Mouse (Mus musculus) limb, embryonic 12.5 days (tissue): ENCODE results near the gene Tbc1d16. TPM values are rescaled to one million over a fixed set of nuclear protein-coding genes. Genes with fewer than 3 reads are reported as not detected.

ENCODE experiments used
- ATAC-seq: fragments of 200-750 bp; cut with Nextera tagmentation; 2 replicates; pipeline ENCODE4 v1.8.0; 2017; ENCODE audit warnings: low read depth, moderate TSS enrichment; ENCODE audit not compliant: insufficient number of reproducible peaks, insufficient read depth, low FRiP score, low TSS enrichment
- H3K27ac ChIP-seq: fragments of 300-500 bp; sonication (generic); 2 replicates; pipeline ENCODE4 v1.5.1; 2016; ENCODE audit warnings: mild to moderate bottlenecking, moderate library complexity
- H3K27me3 ChIP-seq: fragments of 300-500 bp; sonication (generic); 2 replicates; pipeline ENCODE4 v1.6.1; 2016; ENCODE audit warnings: mild to moderate bottlenecking, moderate library complexity
- H3K36me3 ChIP-seq: fragments of 300-500 bp; sonication (generic); 2 replicates; pipeline ENCODE4 v1.6.1; 2016; ENCODE audit warnings: mild to moderate bottlenecking, moderate library complexity
- H3K4me1 ChIP-seq: fragments of 300-500 bp; sonication (generic); replicated peaks from 2 replicates; pipeline ENCODE4 v1.6.1; 2016
- H3K4me2 ChIP-seq: fragments of 300-500 bp; sonication (generic); 2 replicates; pipeline ENCODE4 v1.6.1; 2016; ENCODE audit warnings: mild to moderate bottlenecking, moderate library complexity
- H3K4me3 ChIP-seq: fragments of 300-500 bp; sonication (generic); replicated peaks from 2 replicates; pipeline ENCODE4 v1.5.1; 2016; ENCODE audit warnings: mild to moderate bottlenecking
- H3K9ac ChIP-seq: fragments of 300-500 bp; sonication (generic); replicated peaks from 2 replicates; pipeline ENCODE4 v1.6.1; 2016; ENCODE audit warnings: mild to moderate bottlenecking, moderate library complexity
- H3K9me3 ChIP-seq: fragments of 300-500 bp; sonication (generic); 2 replicates; pipeline ENCODE4 v1.6.1; 2016; ENCODE audit warnings: mild to moderate bottlenecking, moderate library complexity
- WGBS: fragments of 180-500 bp; shearing (Covaris S2); methylation state at CpG from one replicate; pipeline ENCODE4 v1.1.7; 2016; 5-methylcytosine and 5-hydroxymethylcytosine counted together
- polyA plus RNA-seq: library from polyadenylated mRNA; unstranded; fragments of >200 nt; fragmentation: Nextera tagmentation; extraction: Ambion mirVana; gene quantifications from 2 replicates; pipeline ENCODE4 v1.2.1, GENCODE M21; 2016

The Tbc1d16 gene
- polyA plus RNA-seq, 1 experiment from 2014 or later, result 22.2 TPM

DNA sequence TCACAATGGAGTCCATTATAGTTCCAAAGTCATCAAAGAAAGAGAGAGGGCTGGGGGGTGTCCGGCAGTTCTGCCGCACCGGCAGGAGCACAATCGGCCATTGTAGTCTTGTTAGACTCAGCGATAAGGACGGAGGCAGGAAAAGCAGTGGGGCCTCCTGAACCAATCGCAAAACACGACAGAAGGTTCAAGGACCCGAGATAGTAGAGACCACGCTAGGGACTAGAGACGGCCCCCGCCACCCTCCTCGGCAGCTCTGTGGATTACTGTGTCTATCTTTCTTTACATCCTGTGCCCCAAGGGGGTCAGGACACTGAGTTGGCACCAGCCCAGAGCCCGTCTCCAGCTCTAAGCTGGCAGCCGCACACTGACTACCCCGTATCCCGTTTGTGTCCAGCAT lies 93.7 kb downstream of the Tbc1d16 start:
- no peak for ATAC-seq

DNA sequence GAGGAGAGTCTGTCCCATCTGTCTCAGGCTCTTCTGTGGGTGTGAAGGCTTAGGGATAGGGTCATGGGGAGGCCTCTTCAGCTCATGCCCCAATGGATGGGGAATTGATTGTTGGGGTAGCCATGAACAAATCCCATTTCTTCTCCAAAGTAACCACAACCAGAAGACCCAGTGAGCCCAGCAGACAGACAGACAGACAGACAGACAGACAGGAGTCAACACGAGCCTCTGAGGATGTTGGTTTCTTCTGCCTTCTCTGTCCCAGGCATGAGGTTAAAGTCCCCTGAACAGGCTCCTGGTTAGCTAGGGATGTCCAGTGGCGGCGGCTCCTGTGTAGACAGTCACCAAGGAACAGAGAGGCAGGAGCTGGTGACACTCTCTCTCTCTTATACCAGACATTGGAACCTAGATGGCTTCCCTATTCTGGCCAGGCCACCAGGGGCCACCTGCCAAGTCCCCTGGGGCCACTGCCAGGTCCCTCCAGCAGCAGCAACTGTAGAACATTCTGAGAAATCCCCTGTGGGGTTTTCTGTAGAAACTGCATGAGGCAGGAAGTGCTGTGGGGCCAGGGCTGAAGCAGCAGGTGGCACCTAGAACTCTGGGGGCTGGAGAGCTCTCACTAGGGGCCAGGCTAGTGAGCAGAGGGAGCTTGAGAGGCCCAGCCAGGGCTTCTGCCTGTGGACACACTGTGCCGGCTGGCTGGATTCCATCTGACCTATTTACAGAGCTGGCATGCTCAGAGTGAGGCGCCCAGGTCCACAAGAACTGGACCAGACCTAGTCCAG lies 94.7 kb downstream of the Tbc1d16 start:
- no peak overlapping the region for H3K4me2 ChIP-seq
- no peaks in the 10 kb centered on the region for H3K9me3 ChIP-seq
- H3K36me3 ChIP-seq, result no peaks in the 10 kb centered on the region
- no peak overlapping the region for H3K9ac ChIP-seq
- 71% methylated on average over 5 of the region's 5 CpGs for WGBS
- H3K4me3 ChIP-seq, result no peak overlapping the region
- H3K4me1 ChIP-seq, result peaks cover 40% of the 10 kb centered on the region
- no peak for ATAC-seq
- H3K27me3 ChIP-seq, result peaks cover 30% of the 10 kb centered on the region
- H3K27ac ChIP-seq, result 0 out of 2 replicates have a peak overlapping the region, but pooled peaks have one; percentile 12

More for the DNA sequence above, 93.7 kb downstream of the Tbc1d16 start:
- WGBS, result 63% methylated on average over 17 of the region's 17 CpGs
- Histone ChIP-seq H3K9me3 (no peaks in the 10 kb centered on the region), H3K36me3 (no peaks in the 10 kb centered on the region), H3K4me3 (no peak overlapping the region), H3K27ac (no peak overlapping the region), H3K9ac (no peak overlapping the region; the same call in 1 of the 2 replicates), H3K27me3 (peaks cover 22% of the 10 kb centered on the region; the same call in 1 of the 2 replicates), H3K4me2 (no peak overlapping the region), H3K4me1 (peaks cover 31% of the 10 kb centered on the region)

DNA sequence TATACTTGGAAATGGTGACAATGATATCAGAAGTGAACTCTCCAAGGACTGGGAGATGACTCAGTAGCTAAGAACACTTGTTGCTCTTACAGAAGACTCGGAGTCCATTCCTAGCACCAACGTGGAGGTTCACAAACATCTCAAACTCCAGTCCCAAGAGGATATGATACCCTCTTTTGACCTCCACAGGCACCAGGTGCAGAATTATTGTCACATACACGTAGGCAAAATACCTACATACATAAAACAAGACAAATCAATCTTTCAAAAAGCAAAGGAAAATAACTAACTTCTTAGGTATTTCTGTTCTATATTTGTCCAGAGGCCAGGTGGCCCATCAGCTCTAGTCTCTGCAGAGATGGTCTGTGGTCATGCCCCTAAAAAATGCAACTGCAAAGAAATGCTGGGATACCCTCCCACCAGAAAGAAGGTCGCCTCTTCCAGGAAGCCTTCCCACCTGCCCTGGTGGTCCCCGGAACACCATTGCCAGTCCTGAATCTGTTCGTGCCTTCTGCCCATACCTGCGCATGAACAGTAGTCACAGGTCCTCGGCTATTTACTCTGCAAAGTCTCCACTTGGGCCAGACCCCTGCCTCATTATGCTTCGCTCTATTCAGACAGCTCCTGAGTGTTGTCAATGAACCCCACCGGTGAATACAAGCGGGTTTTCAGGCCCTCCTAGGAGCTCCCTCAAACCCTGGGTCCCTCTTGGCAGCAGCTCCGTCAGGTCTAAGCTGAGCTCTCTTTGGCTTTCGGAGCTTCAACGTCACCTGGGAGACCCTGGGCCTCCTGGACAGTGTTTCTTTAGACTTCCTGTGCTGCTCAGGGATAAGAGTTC lies 95.9 kb downstream of the Tbc1d16 start:
- H3K4me2 ChIP-seq, result no peak overlapping the region
- 79% methylated on average over 14 of the region's 14 CpGs for WGBS
- no peak for ATAC-seq
- no peak overlapping the region for H3K27ac ChIP-seq
- no peak overlapping the region for H3K9ac ChIP-seq
- no peaks in the 10 kb centered on the region for H3K36me3 ChIP-seq
- no peaks in the 10 kb centered on the region for H3K9me3 ChIP-seq
- peaks cover 37% of the 10 kb centered on the region for H3K27me3 ChIP-seq
- peaks cover 52% of the 10 kb centered on the region for H3K4me1 ChIP-seq
- H3K4me3 ChIP-seq, result no peak overlapping the region

DNA sequence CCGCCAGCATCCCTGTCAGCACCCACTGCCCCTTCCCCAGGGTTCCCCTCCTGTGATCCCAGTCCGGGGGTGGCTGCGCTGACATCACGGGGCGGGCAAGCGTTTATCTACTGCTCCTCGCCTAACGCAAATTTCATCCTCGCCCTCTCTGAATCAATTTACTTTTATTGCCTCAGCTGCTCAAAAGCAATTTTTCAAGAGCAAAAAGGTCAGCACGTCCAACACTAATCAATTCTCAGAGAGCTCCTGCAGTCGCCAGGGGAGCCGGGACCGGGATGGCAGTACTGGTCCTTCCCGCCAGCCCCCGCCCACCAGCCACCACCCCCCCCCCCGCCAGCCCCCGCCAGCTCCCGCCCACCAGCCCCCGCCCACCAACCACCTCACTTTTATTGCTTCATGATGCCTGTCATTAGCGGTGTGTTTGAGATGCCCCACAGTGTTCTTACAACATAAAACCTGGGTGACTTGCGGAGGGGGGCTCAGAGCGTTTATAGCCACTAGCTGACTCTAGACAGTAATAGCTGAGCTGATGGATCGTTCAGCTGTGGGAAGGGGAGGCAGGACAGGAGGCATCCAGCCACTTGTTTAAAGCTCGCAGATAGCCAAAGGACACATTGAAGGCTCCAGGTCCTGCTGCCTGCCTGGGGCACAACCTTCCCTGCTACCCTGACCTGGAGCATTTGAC lies 98.1 kb downstream of the Tbc1d16 start:
- Histone ChIP-seq H3K9me3 (no peaks in the 10 kb centered on the region), H3K27ac (no peak overlapping the region), H3K9ac (no peak overlapping the region), H3K27me3 (peaks cover 38% of the 10 kb centered on the region), H3K4me2 (peak overlapping the region; percentile 56), H3K4me1 (peaks cover 74% of the 10 kb centered on the region), H3K36me3 (no peaks in the 10 kb centered on the region), H3K4me3 (peak overlapping the region; percentile 25)
- ATAC-seq, result no peak
- 6% methylated on average over 23 of the region's 24 CpGs for whole genome bisulfite sequencing

DNA sequence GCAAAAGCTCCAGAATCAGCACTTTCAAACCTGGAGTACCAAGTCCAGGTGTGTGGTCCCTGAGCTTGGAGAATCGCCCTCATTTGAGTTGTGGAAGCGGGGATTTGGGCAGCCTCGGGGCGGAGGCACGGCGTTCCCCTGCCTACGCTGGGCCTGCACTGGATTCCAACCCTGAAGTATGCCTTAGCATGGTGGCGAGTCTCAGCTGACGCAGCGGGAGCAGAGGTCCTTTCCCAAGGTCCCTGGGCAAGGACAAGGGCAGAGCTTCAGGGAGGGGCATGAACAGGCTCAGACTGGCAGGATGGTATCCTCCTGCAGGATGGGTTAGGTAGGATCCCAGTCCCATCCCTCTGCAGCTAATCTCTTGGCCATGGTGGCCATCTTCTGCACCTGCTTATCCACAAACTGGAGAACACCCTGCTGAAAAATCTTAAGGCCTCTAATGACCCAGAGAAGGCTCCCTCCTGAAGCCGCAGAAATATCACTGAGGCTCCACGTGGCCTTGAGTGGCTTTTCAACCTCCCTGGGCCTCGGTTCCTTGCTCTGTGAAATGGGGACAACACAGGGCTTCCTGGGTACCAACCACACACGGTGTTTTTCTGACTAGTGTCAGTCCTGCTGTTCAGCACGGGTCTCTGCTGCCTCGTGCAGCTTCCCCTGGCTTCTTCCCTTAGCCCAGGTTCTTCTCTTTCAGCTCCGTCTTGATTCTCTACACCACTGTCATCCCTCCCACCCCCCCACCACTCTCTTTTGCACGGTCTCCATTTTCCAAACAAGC lies 98.8 kb downstream of the Tbc1d16 start:
- 33% methylated on average over 18 of the region's 18 CpGs for WGBS
- Histone ChIP-seq H3K4me2 (peak overlapping the region; percentile 56), H3K9me3 (no peaks in the 10 kb centered on the region), H3K27ac (no peak overlapping the region), H3K4me1 (peaks cover 69% of the 10 kb centered on the region), H3K4me3 (peak overlapping the region; percentile 25), H3K27me3 (peaks cover 45% of the 10 kb centered on the region), H3K36me3 (no peaks in the 10 kb centered on the region), H3K9ac (no peak overlapping the region)
- no peak for ATAC-seq

DNA sequence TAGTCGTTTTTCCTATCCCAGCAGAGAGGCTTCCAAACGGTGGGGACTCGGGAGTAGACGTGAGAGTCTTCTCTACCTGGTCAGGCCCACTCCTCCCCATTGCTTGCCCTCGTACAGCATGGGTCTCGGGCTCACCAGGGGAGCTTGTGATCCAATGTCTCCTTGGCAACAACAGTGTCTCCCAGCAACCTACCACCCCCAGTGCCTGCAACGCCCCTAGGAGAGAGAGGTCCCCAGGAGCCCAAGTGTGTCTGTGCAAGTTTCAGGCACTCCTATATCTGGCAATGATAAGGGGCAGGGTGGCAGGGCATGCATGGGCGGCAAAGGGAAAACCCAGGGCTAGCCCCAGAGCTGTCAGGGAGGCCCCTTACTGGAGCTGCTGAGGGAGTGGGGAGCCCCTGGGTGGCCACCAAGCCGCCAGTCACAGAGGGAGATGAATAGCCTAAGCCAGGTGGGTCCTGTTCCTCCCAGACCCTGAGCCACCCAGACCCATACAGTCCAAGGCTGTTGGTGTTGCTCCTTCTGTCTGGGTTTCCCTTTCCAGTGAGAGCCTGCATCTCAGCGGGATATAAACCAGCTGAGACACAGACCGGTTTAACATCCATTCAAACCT lies 99.5 kb downstream of the Tbc1d16 start:
- peaks cover 62% of the 10 kb centered on the region for H3K4me1 ChIP-seq
- H3K4me3 ChIP-seq, result no peak overlapping the region
- H3K9me3 ChIP-seq, result no peaks in the 10 kb centered on the region
- no peak for ATAC-seq
- H3K36me3 ChIP-seq, result no peaks in the 10 kb centered on the region
- peaks cover 45% of the 10 kb centered on the region for H3K27me3 ChIP-seq
- no peak overlapping the region for H3K9ac ChIP-seq
- no peak overlapping the region for H3K27ac ChIP-seq
- 45% methylated on average over 11 of the region's 11 CpGs for WGBS
- no peak overlapping the region for H3K4me2 ChIP-seq

DNA sequence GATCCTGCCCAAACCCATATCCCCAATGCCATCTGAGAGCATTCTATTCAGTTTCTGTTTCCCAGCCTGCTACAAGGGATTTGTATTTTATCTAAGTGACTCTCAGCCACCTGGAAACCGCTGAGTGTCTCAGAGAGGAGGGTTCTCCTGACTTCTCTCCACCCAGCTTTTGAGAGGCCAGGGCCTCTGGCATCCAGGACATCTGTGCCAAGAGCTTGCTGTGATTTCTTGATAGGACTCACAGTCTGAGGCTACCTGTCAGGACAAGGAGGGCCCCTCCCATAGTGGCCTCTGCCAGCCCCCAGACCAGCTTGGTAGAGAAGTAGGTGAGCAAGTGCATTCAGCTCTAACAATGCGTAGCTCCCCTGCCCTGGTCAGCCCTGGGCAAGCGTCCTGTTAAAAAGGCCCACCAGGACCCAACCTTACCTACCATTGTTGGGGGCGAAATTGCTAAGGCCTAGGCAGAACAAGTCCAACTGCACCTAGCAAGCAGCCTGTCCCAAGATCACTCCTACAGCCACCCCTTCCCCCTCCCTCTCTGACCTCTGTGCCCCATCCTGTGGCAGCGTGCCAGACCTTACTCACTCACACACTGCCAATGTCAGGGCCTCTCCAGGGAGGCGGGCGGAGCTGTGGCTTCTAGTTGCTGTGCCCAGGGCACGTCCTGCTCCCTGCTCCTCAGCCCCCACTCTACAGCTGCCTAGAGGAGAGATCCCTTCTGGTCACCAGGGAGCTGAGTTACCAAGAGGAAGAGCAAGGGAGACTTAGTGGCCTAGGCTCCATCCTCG lies 100.4 kb downstream of the Tbc1d16 start:
- ATAC-seq, result no peak
- Histone ChIP-seq H3K27me3 (peaks cover 40% of the 10 kb centered on the region), H3K9ac (0 out of 2 replicates have a peak overlapping the region, but pooled peaks have one; percentile 31), H3K27ac (peak overlapping the region; percentile 74; the same call in 1 of the 2 replicates), H3K4me2 (no peak overlapping the region), H3K4me1 (peaks cover 57% of the 10 kb centered on the region), H3K36me3 (no peaks in the 10 kb centered on the region), H3K4me3 (no peak overlapping the region), H3K9me3 (no peaks in the 10 kb centered on the region)
- WGBS, result 60% methylated on average over 9 of the region's 9 CpGs

DNA sequence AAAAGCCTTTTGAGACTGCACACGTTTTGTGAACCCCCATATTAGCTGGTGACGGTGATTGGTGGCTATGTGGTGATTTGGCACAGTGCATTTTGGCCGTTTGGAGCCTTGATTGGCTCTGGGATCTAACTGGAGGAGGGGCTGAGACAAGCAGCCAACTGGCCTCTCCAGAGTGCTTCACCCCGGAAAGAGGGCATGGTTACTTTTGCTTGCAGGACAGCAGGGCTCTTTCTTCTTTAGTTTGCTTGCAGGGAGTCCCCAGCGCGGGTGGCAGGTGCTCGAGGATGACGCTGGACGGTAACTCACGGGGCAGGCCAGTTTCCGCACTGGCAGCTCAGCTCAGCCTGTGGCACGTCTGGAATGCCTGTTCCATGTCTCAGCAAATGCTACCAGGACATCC lies 101.2 kb downstream of the Tbc1d16 start:
- H3K36me3 ChIP-seq, result no peaks in the 10 kb centered on the region
- no peak for ATAC-seq
- WGBS, result 29% methylated on average over 12 of the region's 12 CpGs
- H3K9me3 ChIP-seq, result no peaks in the 10 kb centered on the region
- H3K27ac ChIP-seq, result peak overlapping the region; percentile 74
- no peak overlapping the region for H3K4me3 ChIP-seq
- no peak overlapping the region for H3K9ac ChIP-seq
- peak overlapping the region; percentile 41; the same call in 1 of the 2 replicates for H3K4me2 ChIP-seq
- H3K4me1 ChIP-seq, result peaks cover 57% of the 10 kb centered on the region
- peaks cover 38% of the 10 kb centered on the region for H3K27me3 ChIP-seq

DNA sequence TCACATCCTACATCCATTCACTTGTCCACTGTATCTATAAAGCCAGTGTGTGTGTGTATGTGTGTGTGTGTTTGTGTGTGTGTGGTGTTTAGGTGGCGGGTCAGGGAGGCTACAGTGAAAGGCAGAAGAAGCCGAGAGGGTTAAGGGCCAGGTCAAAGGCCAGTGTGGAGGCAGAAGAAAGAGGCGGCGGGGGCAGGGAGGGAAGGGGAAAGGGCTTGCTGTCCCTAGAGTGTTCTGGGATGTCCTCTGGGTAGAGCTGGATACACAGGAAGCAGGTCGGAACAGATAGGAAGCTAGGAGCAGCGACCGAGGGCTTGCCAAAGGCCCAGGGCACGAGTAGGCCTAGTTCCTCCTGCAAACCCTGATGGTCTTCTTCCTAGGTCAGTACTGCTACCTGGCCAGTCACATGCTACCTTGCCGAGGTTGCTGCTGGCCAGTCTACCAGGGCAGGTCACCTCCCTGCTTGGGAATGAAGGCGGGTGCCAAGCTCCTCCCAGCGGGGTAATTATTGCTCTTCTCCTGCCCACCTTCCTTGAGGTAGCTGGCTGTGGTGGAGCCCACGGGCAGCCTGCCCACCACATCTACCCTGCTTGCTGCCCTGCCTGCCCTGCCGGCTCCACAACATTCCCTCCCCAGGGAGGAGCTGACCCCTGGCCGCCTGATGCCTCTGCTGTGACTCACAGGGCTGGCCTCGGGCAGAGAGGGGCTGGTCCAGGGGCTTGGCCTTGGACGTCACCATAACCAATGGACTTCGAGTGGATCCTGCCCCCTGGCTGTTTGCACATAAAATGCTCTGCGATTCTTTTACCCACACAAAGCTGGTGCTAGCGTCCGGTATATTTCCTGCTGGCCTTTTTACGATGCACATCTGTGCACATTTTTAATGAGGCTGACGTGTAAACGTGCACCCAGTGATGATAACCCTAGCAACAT lies 102.1 kb downstream of the Tbc1d16 start:
- H3K4me2 ChIP-seq, result peak overlapping the region; percentile 41
- ATAC-seq, result peak; percentile 18; the same call in 1 of the 2 replicates
- H3K36me3 ChIP-seq, result no peaks in the 10 kb centered on the region
- 0 out of 2 replicates have a peak overlapping the region, but pooled peaks have one; percentile 19 for H3K9ac ChIP-seq
- H3K9me3 ChIP-seq, result no peaks in the 10 kb centered on the region
- H3K27ac ChIP-seq, result peak overlapping the region; percentile 74
- H3K27me3 ChIP-seq, result peaks cover 41% of the 10 kb centered on the region
- no peak overlapping the region for H3K4me3 ChIP-seq
- peaks cover 57% of the 10 kb centered on the region for H3K4me1 ChIP-seq
- WGBS, result 22% methylated on average over 23 of the region's 23 CpGs
